Mouse (Mus musculus): ENCODE results near the gene Rhbdl3. TPM values are rescaled to one million over a fixed set of nuclear protein-coding genes. Genes with fewer than 3 reads are reported as not detected.

Gene Rhbdl3
- polyA plus RNA-seq, 1 experiment from 2014 or later = 0.22 TPM

DNA sequence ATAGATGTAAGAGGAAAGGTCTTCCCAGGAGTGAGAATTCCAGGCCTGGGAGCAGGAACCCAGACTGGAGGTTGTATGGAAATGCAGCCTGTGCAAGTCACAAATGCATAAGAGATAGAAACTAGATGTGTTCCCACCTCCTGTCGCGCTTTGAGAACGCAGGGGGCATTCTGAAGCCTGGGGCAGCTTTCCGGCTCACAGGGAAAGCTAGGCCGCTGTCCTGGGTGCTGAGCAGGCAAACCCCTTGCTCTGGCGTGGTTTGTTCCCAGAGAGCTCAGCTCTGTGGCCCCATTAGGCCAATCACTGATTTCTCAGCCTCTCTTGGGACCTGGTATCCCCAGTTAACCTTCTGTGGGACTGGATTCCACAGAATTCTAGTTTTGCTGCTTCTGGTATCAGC lies 11.9 kb downstream of the Rhbdl3 start:
- no peak overlapping the region for H3K27ac ChIP-seq (replicated peaks)
- ATAC-seq (ENCODE audit: insufficient read depth) = no peak
- WGBS (ENCODE audit: insufficient replicate concordance) = 2% methylated on average over 6 of the region's 6 CpGs
- H3K27me3 ChIP-seq = peaks cover 27% of the 10 kb centered on the region; the same call in 1 of the 2 replicates
- no peaks in the 10 kb centered on the region for H3K36me3 ChIP-seq (replicated peaks)
- H3K4me1 ChIP-seq (replicated peaks) = no peaks in the 10 kb centered on the region
- no peaks in the 10 kb centered on the region for H3K9me3 ChIP-seq (replicated peaks)
- H3K4me3 ChIP-seq (replicated peaks) = no peak overlapping the region
- no peak overlapping the region for H3K9ac ChIP-seq
- H3K4me2 ChIP-seq = no peak overlapping the region

DNA sequence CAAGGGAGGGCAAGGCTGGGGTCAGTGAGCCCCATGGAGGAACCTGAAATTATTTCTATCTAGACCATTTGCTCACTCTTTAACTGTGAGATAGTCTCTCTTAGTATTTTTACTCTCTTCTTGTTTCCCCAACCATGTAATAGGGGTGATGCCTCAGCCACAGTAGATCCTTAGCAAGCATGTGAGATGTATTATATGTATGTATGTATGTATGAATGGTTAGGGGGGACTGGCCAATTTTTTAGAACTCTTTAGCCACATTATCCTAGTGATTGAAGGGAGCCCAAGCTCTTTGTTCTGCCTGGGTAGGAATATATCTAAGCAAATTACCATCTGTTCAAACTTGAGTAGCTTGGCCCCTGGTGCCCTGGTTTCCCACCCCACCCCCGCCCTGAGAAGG lies 12.8 kb downstream of the Rhbdl3 start:
- Histone ChIP-seq H3K36me3 (replicated peaks) (no peaks in the 10 kb centered on the region), H3K4me1 (replicated peaks) (no peaks in the 10 kb centered on the region), H3K27ac (replicated peaks) (no peak overlapping the region), H3K4me2 (no peak overlapping the region), H3K27me3 (peaks cover 27% of the 10 kb centered on the region; the same call in 1 of the 2 replicates), H3K4me3 (replicated peaks) (no peak overlapping the region), H3K9me3 (replicated peaks) (no peaks in the 10 kb centered on the region), H3K9ac (no peak overlapping the region)
- 47% methylated on average over 1 of the region's 1 CpGs for WGBS (ENCODE audit: insufficient replicate concordance)
- ATAC-seq (ENCODE audit: insufficient read depth) = no peak

DNA sequence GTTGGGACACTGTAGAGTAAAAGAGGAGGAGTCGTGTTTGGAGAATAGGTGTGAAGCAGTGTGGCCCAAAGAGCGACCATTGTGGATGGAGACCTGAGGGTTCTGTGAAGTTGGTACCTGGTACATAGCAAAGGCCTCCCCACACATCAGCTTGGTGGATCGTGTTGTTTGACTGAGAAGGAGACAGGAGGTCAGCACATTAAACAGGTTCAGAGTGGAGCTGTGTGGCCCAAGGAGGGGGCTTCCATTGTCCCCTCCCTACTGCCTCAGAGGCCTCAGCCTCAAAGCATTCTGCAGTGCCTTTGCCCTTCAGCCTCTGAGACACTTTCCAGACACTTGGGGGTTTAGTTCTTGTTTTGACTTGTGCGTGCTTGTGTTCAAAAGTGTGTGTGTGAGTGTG lies 13.2 kb downstream of the Rhbdl3 start:
- H3K4me2 ChIP-seq = no peak overlapping the region
- H3K4me3 ChIP-seq (replicated peaks) = no peak overlapping the region
- H3K27me3 ChIP-seq = peaks cover 27% of the 10 kb centered on the region; the same call in 1 of the 2 replicates
- 51% methylated on average over 4 of the region's 4 CpGs for WGBS (ENCODE audit: insufficient replicate concordance)
- no peaks in the 10 kb centered on the region for H3K36me3 ChIP-seq (replicated peaks)
- no peak overlapping the region for H3K9ac ChIP-seq
- ATAC-seq (ENCODE audit: insufficient read depth) = no peak
- no peaks in the 10 kb centered on the region for H3K4me1 ChIP-seq (replicated peaks)
- no peaks in the 10 kb centered on the region for H3K9me3 ChIP-seq (replicated peaks)
- H3K27ac ChIP-seq (replicated peaks) = no peak overlapping the region

- Histone ChIP-seq H3K4me1 (replicated peaks) (no peaks in the 10 kb centered on the region), H3K9ac (no peak overlapping the region), H3K4me2 (no peak overlapping the region), H3K4me3 (replicated peaks) (no peak overlapping the region), H3K9me3 (replicated peaks) (no peaks in the 10 kb centered on the region), H3K27me3 (peaks cover 15% of the 10 kb centered on the region; the same call in 1 of the 2 replicates), H3K36me3 (replicated peaks) (no peaks in the 10 kb centered on the region), H3K27ac (replicated peaks) (no peak overlapping the region)
- ATAC-seq (ENCODE audit: insufficient read depth) = no peak
- 58% methylated on average over 10 of the region's 10 CpGs for WGBS (ENCODE audit: insufficient replicate concordance)
These were observed 15.3 kb downstream of the Rhbdl3 start for GRCm38 (mm10) chr11:80315743-80316639.

- H3K9ac ChIP-seq = no peak overlapping the region
- WGBS (ENCODE audit: insufficient replicate concordance) = 34% methylated on average over 13 of the region's 13 CpGs
- no peaks in the 10 kb centered on the region for H3K27me3 ChIP-seq
- ATAC-seq (ENCODE audit: insufficient read depth) = no peak
- no peak overlapping the region for H3K27ac ChIP-seq (replicated peaks)
- no peaks in the 10 kb centered on the region for H3K36me3 ChIP-seq (replicated peaks)
- no peak overlapping the region for H3K4me2 ChIP-seq
- H3K4me1 ChIP-seq (replicated peaks) = no peaks in the 10 kb centered on the region
- H3K4me3 ChIP-seq (replicated peaks) = no peak overlapping the region
- H3K9me3 ChIP-seq (replicated peaks) = no peaks in the 10 kb centered on the region
These were observed 22.5 kb downstream of the Rhbdl3 start for GRCm38 (mm10) chr11:80323255-80323654.

GRCm38 (mm10) chr11:80324636-80325035 lies 23.9 kb downstream of the Rhbdl3 start:
- Histone ChIP-seq H3K9me3 (replicated peaks) (no peaks in the 10 kb centered on the region), H3K4me1 (replicated peaks) (no peaks in the 10 kb centered on the region), H3K9ac (no peak overlapping the region), H3K27me3 (peaks cover 5% of the 10 kb centered on the region; the same call in 1 of the 2 replicates), H3K27ac (replicated peaks) (no peak overlapping the region), H3K36me3 (replicated peaks) (no peaks in the 10 kb centered on the region), H3K4me2 (no peak overlapping the region), H3K4me3 (replicated peaks) (no peak overlapping the region)
- ATAC-seq (ENCODE audit: insufficient read depth) = no peak
- 65% methylated on average over 6 of the region's 6 CpGs for WGBS (ENCODE audit: insufficient replicate concordance)

DNA sequence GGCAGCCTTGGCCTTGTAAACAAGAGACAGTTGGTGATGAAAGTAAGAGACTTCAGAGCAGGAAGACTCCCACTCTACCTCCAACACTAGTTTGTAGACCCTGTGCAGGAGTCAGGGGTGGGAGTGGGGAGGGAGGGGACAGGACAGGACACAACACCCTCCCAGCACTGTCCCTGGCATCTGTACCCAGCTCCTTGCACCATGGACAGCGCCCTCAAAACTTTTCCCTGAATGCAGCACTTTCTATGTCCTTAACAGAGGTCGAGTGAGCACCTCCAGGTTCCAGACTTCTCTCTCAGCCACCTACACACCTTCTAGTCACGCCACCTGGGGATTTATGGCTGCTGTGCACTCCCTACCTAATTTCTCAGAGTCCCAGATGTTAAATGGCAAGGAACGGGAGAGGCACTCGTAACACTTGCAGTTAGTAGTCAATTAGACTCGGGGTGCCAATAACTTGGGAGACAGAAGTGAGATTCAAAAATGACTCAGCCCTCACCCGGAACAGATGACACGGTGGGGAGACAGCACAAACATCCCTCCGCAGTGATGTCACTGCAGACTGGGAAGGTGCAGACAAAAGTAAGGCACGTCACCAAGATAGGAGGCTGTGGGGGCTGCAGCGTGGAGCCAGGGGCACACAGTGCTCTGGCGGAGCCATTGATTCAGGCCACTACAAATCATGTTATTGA lies 32.1 kb downstream of the Rhbdl3 start:
- 43% methylated on average over 12 of the region's 12 CpGs for WGBS (ENCODE audit: insufficient replicate concordance)
- no peak overlapping the region for H3K4me2 ChIP-seq
- H3K9me3 ChIP-seq (replicated peaks) = no peaks in the 10 kb centered on the region
- H3K4me1 ChIP-seq (replicated peaks) = no peaks in the 10 kb centered on the region
- no peak overlapping the region for H3K4me3 ChIP-seq (replicated peaks)
- H3K27me3 ChIP-seq = peaks cover 28% of the 10 kb centered on the region
- no peak overlapping the region for H3K27ac ChIP-seq (replicated peaks)
- no peak overlapping the region for H3K9ac ChIP-seq
- no peaks in the 10 kb centered on the region for H3K36me3 ChIP-seq (replicated peaks)
- ATAC-seq (ENCODE audit: insufficient read depth) = no peak

DNA sequence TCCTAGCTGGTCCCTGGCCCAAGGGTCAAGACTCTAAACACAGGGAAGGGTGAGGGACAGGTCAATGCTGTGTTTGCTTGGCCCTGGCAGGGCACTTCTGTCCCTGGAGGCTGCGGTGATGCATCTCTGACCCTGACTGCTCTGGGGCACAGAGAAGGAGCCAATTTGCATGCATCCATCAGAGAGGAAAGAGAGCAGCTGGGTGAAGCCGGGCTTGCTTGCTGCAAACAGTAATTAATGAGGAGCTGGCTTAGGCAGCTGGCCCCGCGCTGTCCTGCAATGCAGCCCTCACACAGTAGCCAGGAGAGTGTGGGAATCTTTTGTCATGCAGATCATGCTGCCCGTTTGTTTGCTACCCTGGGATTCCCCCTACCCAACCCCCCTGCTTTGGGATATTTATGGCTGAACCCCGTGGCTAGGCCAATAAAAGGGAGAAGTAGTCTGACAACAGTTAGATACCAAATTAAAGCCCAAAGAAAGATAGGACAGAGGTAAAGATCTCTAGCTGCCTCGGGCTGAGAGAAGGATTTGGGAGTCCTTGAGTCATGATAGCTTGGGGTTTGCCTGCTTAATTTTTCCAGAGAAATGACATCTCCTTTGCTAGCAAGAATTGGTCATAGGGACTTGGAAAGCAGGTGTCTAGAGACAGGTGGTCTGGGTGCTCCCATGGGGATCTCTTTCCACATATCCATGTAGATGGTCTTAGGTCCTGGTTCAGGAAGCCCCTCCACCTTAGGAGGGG lies 35.1 kb downstream of the Rhbdl3 start:
- Histone ChIP-seq H3K4me1 (replicated peaks) (no peaks in the 10 kb centered on the region), H3K4me3 (replicated peaks) (no peak overlapping the region), H3K4me2 (no peak overlapping the region), H3K36me3 (replicated peaks) (no peaks in the 10 kb centered on the region), H3K9ac (no peak overlapping the region), H3K27me3 (peaks cover 24% of the 10 kb centered on the region), H3K9me3 (replicated peaks) (no peaks in the 10 kb centered on the region), H3K27ac (replicated peaks) (no peak overlapping the region)
- WGBS (ENCODE audit: insufficient replicate concordance) = 5% methylated on average over 7 of the region's 7 CpGs
- no peak for ATAC-seq (ENCODE audit: insufficient read depth)

- Histone ChIP-seq H3K36me3 (replicated peaks) (no peaks in the 10 kb centered on the region), H3K4me2 (no peak overlapping the region), H3K27ac (replicated peaks) (no peak overlapping the region), H3K9ac (no peak overlapping the region), H3K4me1 (replicated peaks) (no peaks in the 10 kb centered on the region), H3K4me3 (replicated peaks) (no peak overlapping the region), H3K27me3 (peaks cover 24% of the 10 kb centered on the region), H3K9me3 (replicated peaks) (no peaks in the 10 kb centered on the region)
- ATAC-seq (ENCODE audit: insufficient read depth) = no peak
- WGBS (ENCODE audit: insufficient replicate concordance) = 16% methylated on average over 6 of the region's 6 CpGs
These were observed 35.6 kb downstream of the Rhbdl3 start for GRCm38 (mm10) chr11:80336351-80336730.

- ATAC-seq (ENCODE audit: insufficient read depth) = no peak
- Histone ChIP-seq H3K27ac (replicated peaks) (no peak overlapping the region), H3K9ac (no peak overlapping the region), H3K4me1 (replicated peaks) (no peaks in the 10 kb centered on the region), H3K27me3 (peaks cover 3% of the 10 kb centered on the region; the same call in 1 of the 2 replicates), H3K4me2 (no peak overlapping the region), H3K9me3 (replicated peaks) (no peaks in the 10 kb centered on the region), H3K4me3 (replicated peaks) (no peak overlapping the region), H3K36me3 (replicated peaks) (no peaks in the 10 kb centered on the region)
- WGBS (ENCODE audit: insufficient replicate concordance) = 41% methylated on average over 2 of the region's 2 CpGs
These were observed 41.8 kb downstream of the Rhbdl3 start for GRCm38 (mm10) chr11:80342482-80342881.
